20 mouse cellular contexts compared by ENCODE assay signal in genomic region chr17:80323658-80324057, GRCm38 (mm10). TPM values are rescaled to one million over a fixed set of nuclear protein-coding genes. Genes with fewer than 3 reads are reported as not detected.
DNase-seq lines count a peak whose midpoint lies in the region; ATAC-seq and TF ChIP-seq lines count a peak whose summit lies in the region.
"Had no signal": no experiment of that assay in that cellular context is flagged by ENCODE, and none has a peak within 500 bp of the region (broad histone marks: within the 10 kb centered on the region; RNA-seq: fewer than 3 reads in every experiment).

No protein-coding gene starts in this region.

- in situ Hi-C loops in CH12.LX (cut with MboI; ENCODE audit: low pct_ligation_motif_present, low pct_unique_long_range_greater_than_20kb, low sequenced_read_pairs) = no loop called here

- H3K4me2 ChIP-seq in CH12.LX (ENCODE audit: insufficient read depth, low read depth, poor library complexity, severe bottlenecking) = peak overlapping the region; percentile 63; the same call in 1 of the 2 replicates
- no peak overlapping the region for H3K4me2 ChIP-seq in forebrain, embryonic 12.5 days
- H3K4me2 ChIP-seq: heart, embryonic 11.5 days; liver, embryonic 15.5 days; neural tube, embryonic 12.5 days had no signal

- H3K79me2 ChIP-seq in CH12.LX (replicated peaks; ENCODE audit: control insufficient read depth, extremely low read depth, insufficient read depth, poor library complexity, severe bottlenecking) = no peaks in the 10 kb centered on the region

- TF ChIP-seq RAD21 in CH12.LX (IDR thresholded peaks at IDR 0.05; ENCODE audit: low read depth, low read length) = no peak

- no peaks in the 10 kb centered on the region for H3K27me3 ChIP-seq in spleen, adult 2 months (ENCODE audit: control insufficient read depth, insufficient read depth, low read length)
- H3K27me3 ChIP-seq in CH12.LX (replicated peaks) = no peaks in the 10 kb centered on the region
- H3K27me3 ChIP-seq in forebrain, embryonic 12.5 days = no peaks in the 10 kb centered on the region
- H3K27me3 ChIP-seq: liver, embryonic 15.5 days; neural tube, embryonic 12.5 days had no signal

- no peak for TF ChIP-seq CTCF in spleen, adult 2 months (IDR thresholded peaks at IDR 0.05; ENCODE audit: extremely low read depth, insufficient read depth, insufficient read length, insufficient replicate concordance)
- no peak for TF ChIP-seq CTCF in CH12.LX (conservative IDR thresholded peaks at IDR 0.05 in 1 of 2, IDR thresholded peaks at IDR 0.05 in 1 of 2; ENCODE audit: low read depth in 2 of 2, low read length in 2 of 2)

- 22% methylated on average over 8 of the region's 8 CpGs for WGBS in spleen, adult 2 months
- WGBS in forebrain, embryonic 12.5 days = 75% methylated on average over 8 of the region's 8 CpGs

- no peaks in the 10 kb centered on the region for H3K36me3 ChIP-seq in spleen, adult 2 months (ENCODE audit: control insufficient read depth, insufficient read depth, low read length)
- H3K36me3 ChIP-seq in CH12.LX (replicated peaks in 1 of 2; ENCODE audit: control insufficient read depth in 1 of 2, insufficient read depth in 1 of 2, low read length in 1 of 2) = no peaks in the 10 kb centered on the region
- no peaks in the 10 kb centered on the region for H3K36me3 ChIP-seq in forebrain, embryonic 12.5 days (replicated peaks)
- H3K36me3 ChIP-seq: embryonic facial prominence, embryonic 10.5 days; limb, embryonic 10.5 days; liver, embryonic 15.5 days; neural tube, embryonic 12.5 days had no signal

- H3K4me3 ChIP-seq in spleen, adult 2 months (ENCODE audit: extremely low read depth, insufficient read depth, insufficient read length) = no peak overlapping the region
- H3K4me3 ChIP-seq in CH12.LX (replicated peaks in 1 of 3; ENCODE audit: low read depth in 2 of 3, low read length in 2 of 3, poor library complexity in 1 of 3) = no peak overlapping the region
- no peak overlapping the region for H3K4me3 ChIP-seq in forebrain, embryonic 12.5 days (replicated peaks)
- H3K4me3 ChIP-seq: embryonic facial prominence, embryonic 10.5 days; erythroblast, embryonic 14.5 days; limb, embryonic 10.5 days; liver, embryonic 15.5 days; megakaryocyte, embryonic 14.5 days; neural tube, embryonic 12.5 days had no signal

- no peak for ATAC-seq in forebrain, embryonic 12.5 days (ENCODE audit: low FRiP score)
- ATAC-seq: hindbrain, postnatal 0 days; midbrain, embryonic 16.5 days had no signal

- TF ChIP-seq POLR2A in spleen, adult 2 months (IDR thresholded peaks at IDR 0.05; ENCODE audit: low read depth, low read length) = no peak
- 0 out of 2 replicates have a peak, but pooled peaks have one; percentile 32 for TF ChIP-seq POLR2A in CH12.LX (IDR thresholded peaks at IDR 0.05; ENCODE audit: low read depth, low read length)

- no peak overlapping the region for H3K9ac ChIP-seq in CH12.LX (ENCODE audit: insufficient read depth, low read depth)
- H3K9ac ChIP-seq in forebrain, embryonic 12.5 days = no peak overlapping the region
- H3K9ac ChIP-seq: liver, embryonic 15.5 days; neural tube, embryonic 12.5 days had no signal

- H3K27ac ChIP-seq in spleen, adult 2 months (ENCODE audit: insufficient read depth, low read length) = peak overlapping the region; percentile 40
- H3K27ac ChIP-seq in CH12.LX (ENCODE audit: insufficient read depth, low read depth) = no peak overlapping the region
- no peak overlapping the region for H3K27ac ChIP-seq in forebrain, embryonic 12.5 days
- H3K27ac ChIP-seq: embryonic facial prominence, embryonic 10.5 days; hindbrain, postnatal 0 days; limb, embryonic 10.5 days; liver, embryonic 15.5 days; neural tube, embryonic 12.5 days had no signal

- DNase-seq in spleen, adult 2 months (ENCODE audit: low read depth in 1 of 2, low spot score in 2 of 2) = peak in 1 of 2 experiments; percentile 50
- DNase-seq in spleen, postnatal 10 days (ENCODE audit: low spot score in 2 of 2) = no peak
- DNase-seq in CH12.LX (ENCODE audit: extremely low read depth) = peak; percentile 71
- DNase-seq in induced T-regulatory cell, adult 2 months (ENCODE audit: low read depth) = peak; percentile 83
- DNase-seq in thymus, postnatal 25 days = peak; percentile 21
- DNase-seq in retina, embryonic 14.5 days (ENCODE audit: low spot score) = no peak
- DNase-seq: cerebellum, postnatal 14 days; gastrocnemius, postnatal 36 days; kidney, adult 9 months had no signal

- TF ChIP-seq EP300 in CH12.LX (IDR thresholded peaks at IDR 0.05; ENCODE audit: low read length) = no peak

- H3K4me1 ChIP-seq in spleen, adult 2 months (ENCODE audit: control insufficient read depth, insufficient read depth, insufficient read length) = peaks cover 7% of the 10 kb centered on the region; the same call in 1 of the 2 replicates
- peaks cover 7 to 27% of the 10 kb centered on the region in 2 experiments for H3K4me1 ChIP-seq in CH12.LX (ENCODE audit: control insufficient read depth in 1 of 2, insufficient read depth in 2 of 2)
- no peaks in the 10 kb centered on the region for H3K4me1 ChIP-seq in forebrain, embryonic 12.5 days
- H3K4me1 ChIP-seq: limb, embryonic 10.5 days; liver, embryonic 15.5 days; neural tube, embryonic 12.5 days had no signal

- dilution Hi-C loops in CH12.LX (cut with MboI; ENCODE audit: extremely low pct_ligation_motif_present, extremely low pct_unique_long_range_greater_than_20kb, low sequenced_read_pairs) = no loop called here

- H3K9me3 ChIP-seq in CH12.LX (replicated peaks; ENCODE audit: low read length) = no peaks in the 10 kb centered on the region
- no peaks in the 10 kb centered on the region for H3K9me3 ChIP-seq in forebrain, embryonic 12.5 days
- H3K9me3 ChIP-seq: embryonic facial prominence, embryonic 10.5 days; limb, embryonic 10.5 days; liver, embryonic 15.5 days; megakaryocyte, embryonic 14.5 days; neural tube, embryonic 12.5 days had no signal

TF ChIP-seq in CH12.LX, 34 proteins besides CTCF, POLR2A, EP300 and RAD21:
- TF ChIP-seq ETS1 (conservative IDR thresholded peaks at IDR 0.05; ENCODE audit: low read depth, low read length) = peak; percentile 51
- no peak for TF ChIP-seq MYC (IDR thresholded peaks at IDR 0.05; ENCODE audit: low read depth, low read length)
- peak; percentile 68 for TF ChIP-seq BHLHE40 (IDR thresholded peaks at IDR 0.05; ENCODE audit: low read depth, low read length)
- TF ChIP-seq SIN3A (IDR thresholded peaks at IDR 0.05; ENCODE audit: low read length) = 0 out of 2 replicates have a peak, but pooled peaks have one; percentile 19
- no peak for TF ChIP-seq JUND (conservative IDR thresholded peaks at IDR 0.05; ENCODE audit: low read depth, low read length)

RNA-seq across cellular contexts. Expression of gene Arhgef33, which starts 16.5 kb away (rescaled TPM):
- 0.12 and 0.33 TPM in 2 replicates for polyA plus RNA-seq in spleen, adult 2 months (2012; rRNA removed)
- total RNA-seq in CH12.LX (2012; rRNA removed) (0.50 and 0.55 TPM in 2 replicates), CH12.LX (2014; rRNA removed) (0.12 TPM in 1 of 2 replicates, not detected in the other)
- polyA plus RNA-seq in CH12.LX (2012; ENCODE audit: insufficient read length, low read depth) = not detected in 2 replicates
- polyA plus RNA-seq in forebrain, embryonic 12.5 days (2016; fragmentation: Nextera tagmentation; extraction: Ambion mirVana) = 0.17 and 0.74 TPM in 2 replicates
- total RNA-seq: heart, postnatal 25 days had no signal
- polyA plus RNA-seq: erythroblast, embryonic 14.5 days; liver, embryonic 15.5 days had no signal

RNA-seq across cellular contexts. Expression of gene Dhx57, which starts 33.4 kb away (rescaled TPM):
- 10.6 and 10.8 TPM in 2 replicates for polyA plus RNA-seq in spleen, adult 2 months (2012; rRNA removed)
- 13.6 and 20.3 TPM in 2 replicates for total RNA-seq in CH12.LX (2012; rRNA removed)
- 22.0 and 22.4 TPM in 2 replicates for total RNA-seq in CH12.LX (2014; rRNA removed)
- 19.2 and 21.7 TPM in 2 replicates for polyA plus RNA-seq in CH12.LX (2012; ENCODE audit: insufficient read length, low read depth)
- 31.3 and 33.0 TPM in 2 replicates for polyA plus RNA-seq in forebrain, embryonic 12.5 days (2016; fragmentation: Nextera tagmentation; extraction: Ambion mirVana)

RNA-seq across cellular contexts. Expression of gene Morn2, which starts 33.7 kb away (rescaled TPM):
- polyA plus RNA-seq in spleen, adult 2 months (2012; rRNA removed) = 0.46 and 0.75 TPM in 2 replicates
- total RNA-seq in CH12.LX (2012; rRNA removed) (18.3 and 18.4 TPM in 2 replicates), CH12.LX (2014; rRNA removed) (13.9 and 14.5 TPM in 2 replicates)
- polyA plus RNA-seq in CH12.LX (2012; ENCODE audit: insufficient read length, low read depth) = 17.2 and 18.1 TPM in 2 replicates
- polyA plus RNA-seq in forebrain, embryonic 12.5 days (2016; fragmentation: Nextera tagmentation; extraction: Ambion mirVana) = 37.8 and 45.1 TPM in 2 replicates

RNA-seq across cellular contexts. Expression of gene Gm10190, which starts 49.7 kb away (rescaled TPM):
- polyA plus RNA-seq in spleen, adult 2 months (2012; rRNA removed) = not detected in 2 replicates
- not detected in 2 replicates for total RNA-seq in CH12.LX (2012; rRNA removed)
- total RNA-seq in CH12.LX (2014; rRNA removed) = not detected in 2 replicates
- not detected in 2 replicates for polyA plus RNA-seq in CH12.LX (2012; ENCODE audit: insufficient read length, low read depth)
- 1.9 and 2.0 TPM in 2 replicates for polyA plus RNA-seq in forebrain, embryonic 12.5 days (2016; fragmentation: Nextera tagmentation; extraction: Ambion mirVana)
- total RNA-seq: gastrocnemius, postnatal 36 days; heart, postnatal 25 days; hindbrain, postnatal 0 days had no signal
- polyA plus RNA-seq: erythroblast, embryonic 14.5 days; heart, embryonic 11.5 days; liver, embryonic 15.5 days had no signal

Comparison
In these comparisons a context has a peak if more than half of its experiments do, and no peak if none do; other contexts are left out.
1. DNase-seq: peak in CH12.LX (single experiment), induced T-regulatory cell, adult 2 months (single experiment) and thymus, postnatal 25 days (single experiment); none in spleen, postnatal 10 days (0 of 2) and retina, embryonic 14.5 days (single experiment).
2. RNA of gene Morn2, which starts 33.7 kb away (polyA plus RNA-seq): 37.8 to 45.1 TPM in forebrain, embryonic 12.5 days and 17.2 to 18.1 TPM in CH12.LX; 0.46 to 0.75 TPM in spleen, adult 2 months; every median in the first group is over 10 times any median in the second.